Mouse (Mus musculus) lung, embryonic 16.5 days (tissue): ENCODE results near the gene Xkr7. TPM values are rescaled to one million over a fixed set of nuclear protein-coding genes. Genes with fewer than 3 reads are reported as not detected.

Experiments used
- ATAC-seq: fragments of 200-750 bp; cut with Nextera tagmentation; 2 replicates; pipeline ENCODE4 v1.8.0; 2017; ENCODE audit warnings: low read depth, mild to moderate bottlenecking, moderate library complexity
- H3K27ac ChIP-seq: fragments of 300-500 bp; sonication (generic); 2 replicates; pipeline ENCODE4 v1.5.1; 2014; ENCODE audit warnings: mild to moderate bottlenecking, control low read depth, low read length
- H3K27me3 ChIP-seq: fragments of 300-500 bp; sonication (generic); 2 replicates; pipeline ENCODE4 v1.6.1; 2014; ENCODE audit warnings: low read depth, low read length, mixed read lengths; ENCODE audit not compliant: control insufficient read depth, insufficient read depth
- H3K36me3 ChIP-seq: fragments of 300-500 bp; sonication (generic); 2 replicates; pipeline ENCODE4 v1.6.1; 2014; ENCODE audit warnings: low read length; ENCODE audit not compliant: control insufficient read depth, insufficient read depth
- H3K4me1 ChIP-seq: fragments of 300-500 bp; sonication (generic); replicated peaks from 2 replicates; pipeline ENCODE4 v1.6.1; 2014; ENCODE audit warnings: low read length, mixed read lengths; ENCODE audit not compliant: control insufficient read depth, insufficient read depth
- H3K4me2 ChIP-seq: fragments of 300-500 bp; sonication (generic); 2 replicates; pipeline ENCODE4 v1.6.1; 2014; ENCODE audit warnings: low read depth, low read length, control low read depth
- H3K4me3 ChIP-seq: fragments of 300-500 bp; sonication (generic); 2 replicates; pipeline ENCODE4 v1.5.1; 2014; ENCODE audit warnings: mild to moderate bottlenecking, low read length, control low read depth
- H3K9ac ChIP-seq: fragments of 300-500 bp; sonication (generic); 2 replicates; pipeline ENCODE4 v1.6.1; 2014; ENCODE audit warnings: low read length, control low read depth
- H3K9me3 ChIP-seq: fragments of 300-500 bp; sonication (generic); 2 replicates; pipeline ENCODE4 v1.6.1; 2016; ENCODE audit warnings: low read length; ENCODE audit not compliant: control insufficient read depth
- WGBS: fragments of 180-500 bp; shearing (Covaris S2); extraction: QIAGEN DNeasy Blood & Tissue Kit; methylation state at CpG from one replicate; pipeline ENCODE4 v1.1.7; 2014; 5-methylcytosine and 5-hydroxymethylcytosine counted together
- polyA plus RNA-seq: library from polyadenylated mRNA; unstranded; fragments of >200 nt; fragmentation: Nextera tagmentation; extraction: Ambion mirVana; gene quantifications from 2 replicates; pipeline ENCODE4 v1.2.1, GENCODE M21; 2015

Xkr7 gene
- polyA plus RNA-seq, 1 experiment from 2014 or later = not detected

DNA sequence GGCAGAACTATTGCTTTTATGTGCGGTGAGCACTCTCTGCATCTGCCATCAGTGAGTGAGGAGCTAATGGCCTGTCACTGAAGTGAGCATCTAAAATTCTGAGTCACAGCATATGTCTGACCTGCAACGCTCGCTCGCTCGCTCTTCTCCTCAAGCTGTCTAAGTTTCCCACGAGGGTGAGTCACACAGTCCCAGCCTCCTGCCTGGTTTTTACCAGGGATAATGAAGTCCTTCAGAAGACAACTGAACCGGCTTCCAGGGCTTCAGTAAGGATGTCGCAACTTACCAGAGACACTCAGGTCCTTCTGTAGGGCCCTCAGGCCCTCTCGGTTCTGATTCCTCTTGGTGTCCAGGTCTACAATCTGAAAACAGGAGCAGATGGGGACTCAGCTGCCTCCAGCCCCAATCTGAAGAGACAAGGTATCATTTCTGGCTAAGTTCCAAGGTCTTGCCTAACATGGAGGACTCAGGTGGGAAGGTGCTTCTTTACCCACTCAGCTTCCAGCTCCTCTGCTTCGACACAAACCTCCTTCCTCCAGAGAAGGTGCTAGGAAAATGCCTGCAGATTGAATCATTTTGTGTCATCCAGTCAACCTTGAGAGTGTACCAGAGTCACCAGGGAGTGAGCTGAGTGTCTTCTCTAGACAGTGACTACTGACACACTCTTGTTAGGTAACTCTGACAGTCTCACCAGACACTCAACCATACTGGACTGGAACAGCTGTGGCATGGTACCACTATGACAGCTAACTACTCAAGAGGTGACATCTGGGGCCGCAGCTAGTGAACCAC is 17.7 kb upstream of the Xkr7 start:
- Histone ChIP-seq H3K27ac (no peak overlapping the region), H3K36me3 (peaks cover 12% of the 10 kb centered on the region; the same call in 1 of the 2 replicates), H3K27me3 (no peaks in the 10 kb centered on the region), H3K4me1 (peaks cover 8% of the 10 kb centered on the region), H3K9me3 (no peaks in the 10 kb centered on the region), H3K4me2 (peak overlapping the region; percentile 86), H3K9ac (no peak overlapping the region; the same call in 1 of the 2 replicates), H3K4me3 (peak overlapping the region; percentile 84)
- 87% methylated on average over 11 of the region's 11 CpGs for WGBS
- no peak for ATAC-seq

DNA sequence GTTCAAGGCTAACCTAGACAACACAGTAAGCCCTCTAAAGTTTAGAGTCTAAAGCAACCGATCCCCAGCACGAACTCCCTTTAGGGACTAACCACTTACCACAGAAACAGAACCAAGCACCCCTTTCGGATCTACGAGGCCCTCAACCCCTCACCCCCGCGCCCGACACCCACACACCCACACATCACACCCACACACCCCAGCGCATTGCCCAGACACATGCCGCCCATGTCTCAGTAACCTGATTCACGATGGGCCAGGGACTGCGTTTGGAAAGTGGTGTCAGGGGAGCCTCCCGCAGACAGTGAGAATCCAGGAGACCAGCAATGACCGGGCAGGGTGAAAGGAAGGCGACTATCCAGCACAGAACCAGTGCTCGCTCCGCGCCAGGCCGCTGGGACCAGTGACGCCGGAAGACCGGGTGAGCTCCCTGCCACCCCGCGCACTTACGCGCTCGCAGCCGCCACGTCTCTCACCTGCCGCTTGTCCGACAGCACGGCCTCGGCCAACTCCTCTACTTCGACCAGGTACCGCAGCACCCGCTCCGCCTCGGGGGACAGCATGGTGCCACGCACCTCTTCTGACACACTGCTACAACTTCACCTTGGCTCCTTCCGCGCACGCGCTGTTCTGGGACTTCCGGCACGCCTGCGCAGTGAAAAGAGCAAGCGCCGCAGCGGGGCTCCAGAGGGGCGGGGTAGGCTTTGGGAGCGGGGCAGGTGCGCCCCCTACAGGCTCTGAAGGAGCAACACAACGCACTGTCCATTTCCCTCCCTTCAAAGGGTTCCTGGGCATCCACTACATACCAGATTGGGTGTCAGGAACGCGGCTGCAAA is 16.7 kb upstream of the Xkr7 start, which contains the start of gene Pdrg1:
Gene Pdrg1, minus strand, starts transcription at position 670 of the 836 bp plus-strand sequence.
- no peaks in the 10 kb centered on the region for H3K27me3 ChIP-seq
- WGBS = under 1% methylated on average over 54 of the region's 54 CpGs
- H3K36me3 ChIP-seq = peaks cover 3% of the 10 kb centered on the region; the same call in 1 of the 2 replicates
- H3K9ac ChIP-seq = peak within 1 kb of the TSS; percentile 86
- H3K27ac ChIP-seq = no peak within 1 kb of the TSS
- H3K4me3 ChIP-seq = peak within 1 kb of the TSS; percentile 84
- H3K9me3 ChIP-seq = no peaks in the 10 kb centered on the region
- H3K4me2 ChIP-seq = peak within 1 kb of the TSS; percentile 86
- ATAC-seq = peak; percentile 97
- H3K4me1 ChIP-seq = peaks cover 8% of the 10 kb centered on the region

- Histone ChIP-seq H3K9me3 (no peaks in the 10 kb centered on the region), H3K4me2 (peak overlapping the region; percentile 31), H3K27me3 (no peaks in the 10 kb centered on the region), H3K4me1 (peaks cover 8% of the 10 kb centered on the region), H3K4me3 (no peak overlapping the region; the same call in 1 of the 2 replicates), H3K9ac (no peak overlapping the region), H3K36me3 (no peaks in the 10 kb centered on the region), H3K27ac (no peak overlapping the region)
- ATAC-seq = no peak
- WGBS = 38% methylated on average over 8 of the region's 8 CpGs
Measured at GRCm38 (mm10) chr2:153015804-153016203, 15.8 kb upstream of the Xkr7 start.

DNA sequence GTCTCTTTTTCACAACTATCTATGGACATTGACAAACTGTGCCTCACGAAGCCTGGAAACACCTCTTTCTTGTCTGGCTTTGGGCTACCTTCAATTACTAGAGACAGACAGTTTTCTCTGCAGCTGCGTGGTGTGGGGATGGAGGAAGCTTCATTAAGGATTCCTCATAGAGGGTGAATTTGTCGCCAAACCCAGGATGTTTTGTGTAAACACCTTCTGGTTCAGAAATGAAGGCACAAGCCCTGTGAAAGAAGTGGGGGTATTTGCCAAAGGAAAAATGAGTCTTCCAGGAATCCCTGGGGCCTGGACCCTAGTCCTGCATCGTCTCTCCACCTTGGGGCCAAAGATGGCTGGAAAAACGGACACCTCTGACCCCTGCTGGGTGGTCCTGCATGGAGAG is 14.9 kb upstream of the Xkr7 start:
- WGBS = 39% methylated on average over 5 of the region's 5 CpGs
- Histone ChIP-seq H3K36me3 (no peaks in the 10 kb centered on the region), H3K4me2 (no peak overlapping the region), H3K27ac (no peak overlapping the region), H3K4me1 (peaks cover 8% of the 10 kb centered on the region), H3K9me3 (no peaks in the 10 kb centered on the region), H3K9ac (no peak overlapping the region), H3K27me3 (no peaks in the 10 kb centered on the region), H3K4me3 (no peak overlapping the region)
- ATAC-seq = no peak

- no peak overlapping the region for H3K27ac ChIP-seq
- no peak overlapping the region for H3K9ac ChIP-seq
- H3K4me1 ChIP-seq = peaks cover 3% of the 10 kb centered on the region
- H3K36me3 ChIP-seq = no peaks in the 10 kb centered on the region
- no peak for ATAC-seq
- H3K9me3 ChIP-seq = no peaks in the 10 kb centered on the region
- no peaks in the 10 kb centered on the region for H3K27me3 ChIP-seq
- H3K4me3 ChIP-seq = no peak overlapping the region
- WGBS = 85% methylated on average over 3 of the region's 3 CpGs
- H3K4me2 ChIP-seq = no peak overlapping the region
Measured at GRCm38 (mm10) chr2:153019355-153019754, 12.3 kb upstream of the Xkr7 start.

DNA sequence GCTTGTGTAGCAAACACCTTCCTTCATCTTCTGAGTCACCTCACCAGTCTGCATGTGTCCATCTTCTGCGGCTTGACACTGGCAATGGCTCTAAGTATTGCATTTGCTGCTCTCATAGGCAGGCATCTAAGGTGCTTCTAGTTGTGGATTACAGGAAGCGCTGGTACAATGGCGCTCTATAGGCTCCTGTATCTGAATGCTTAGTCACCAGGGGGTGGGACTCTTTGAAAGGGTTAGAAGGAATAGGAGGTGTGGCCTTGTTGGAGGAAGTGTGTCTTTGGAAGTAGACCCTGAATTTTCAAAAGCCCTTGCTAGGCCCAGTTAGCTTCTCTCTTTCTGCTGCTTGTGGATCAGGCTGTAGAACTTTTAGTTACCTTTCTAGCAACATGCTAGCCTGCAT is 10.5 kb upstream of the Xkr7 start:
- no peak overlapping the region for H3K9ac ChIP-seq
- H3K4me1 ChIP-seq = no peaks in the 10 kb centered on the region
- no peaks in the 10 kb centered on the region for H3K27me3 ChIP-seq
- no peaks in the 10 kb centered on the region for H3K9me3 ChIP-seq
- no peak overlapping the region for H3K27ac ChIP-seq
- no peaks in the 10 kb centered on the region for H3K36me3 ChIP-seq
- 65% methylated on average over 3 of the region's 3 CpGs for WGBS
- no peak overlapping the region for H3K4me2 ChIP-seq
- H3K4me3 ChIP-seq = no peak overlapping the region
- ATAC-seq = no peak

DNA sequence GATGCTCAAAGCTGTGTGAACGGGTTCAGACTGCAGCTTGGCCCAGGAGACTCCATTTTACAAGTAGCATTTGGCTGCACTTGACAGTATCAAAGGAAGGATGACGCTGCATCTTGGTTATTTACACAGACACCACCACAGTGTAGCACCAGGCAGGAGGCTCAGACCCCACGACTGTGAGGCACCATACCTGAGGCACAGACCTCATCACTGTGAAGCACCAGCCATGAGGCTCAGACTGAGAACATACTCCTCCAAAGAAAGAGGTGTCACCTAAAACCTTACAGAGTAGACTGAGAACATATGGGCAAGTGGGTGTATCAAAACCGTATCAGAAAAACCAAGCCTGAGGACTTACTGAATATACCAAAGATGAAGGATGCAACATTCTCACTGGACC is 8.8 kb upstream of the Xkr7 start:
- Histone ChIP-seq H3K27ac (no peak overlapping the region), H3K27me3 (no peaks in the 10 kb centered on the region), H3K4me1 (no peaks in the 10 kb centered on the region), H3K4me2 (no peak overlapping the region), H3K9me3 (no peaks in the 10 kb centered on the region), H3K36me3 (no peaks in the 10 kb centered on the region), H3K4me3 (no peak overlapping the region), H3K9ac (no peak overlapping the region)
- WGBS = 35% methylated on average over 4 of the region's 4 CpGs
- ATAC-seq = no peak

GRCm38 (mm10) chr2:153026052-153026451 is 5.6 kb upstream of the Xkr7 start:
- Histone ChIP-seq H3K9ac (no peak overlapping the region), H3K9me3 (no peaks in the 10 kb centered on the region), H3K27me3 (peaks cover 12% of the 10 kb centered on the region), H3K36me3 (no peaks in the 10 kb centered on the region), H3K4me3 (no peak overlapping the region), H3K27ac (no peak overlapping the region), H3K4me1 (no peaks in the 10 kb centered on the region), H3K4me2 (no peak overlapping the region)
- WGBS = 77% methylated on average over 7 of the region's 7 CpGs
- ATAC-seq = no peak

GRCm38 (mm10) chr2:153027501-153027900 is 4.2 kb upstream of the Xkr7 start:
- no peak overlapping the region for H3K27ac ChIP-seq
- no peak overlapping the region for H3K4me3 ChIP-seq
- 48% methylated on average over 4 of the region's 4 CpGs for WGBS
- no peak overlapping the region for H3K9ac ChIP-seq
- H3K4me2 ChIP-seq = no peak overlapping the region
- no peaks in the 10 kb centered on the region for H3K9me3 ChIP-seq
- peaks cover 4% of the 10 kb centered on the region; the same call in 1 of the 2 replicates for H3K4me1 ChIP-seq
- no peaks in the 10 kb centered on the region for H3K36me3 ChIP-seq
- no peak for ATAC-seq
- H3K27me3 ChIP-seq = peaks cover 26% of the 10 kb centered on the region
